Mouse (Mus musculus) retina, embryonic 14.5 days (tissue): ENCODE measurements around the gene Plxnc1.

ENCODE experiments used
- DNase-seq: peaks from one replicate; pipeline ENCODE4 v3.0.0-alpha.2; 2015; ENCODE audit warnings: low spot score

Plxnc1 gene

DNA sequence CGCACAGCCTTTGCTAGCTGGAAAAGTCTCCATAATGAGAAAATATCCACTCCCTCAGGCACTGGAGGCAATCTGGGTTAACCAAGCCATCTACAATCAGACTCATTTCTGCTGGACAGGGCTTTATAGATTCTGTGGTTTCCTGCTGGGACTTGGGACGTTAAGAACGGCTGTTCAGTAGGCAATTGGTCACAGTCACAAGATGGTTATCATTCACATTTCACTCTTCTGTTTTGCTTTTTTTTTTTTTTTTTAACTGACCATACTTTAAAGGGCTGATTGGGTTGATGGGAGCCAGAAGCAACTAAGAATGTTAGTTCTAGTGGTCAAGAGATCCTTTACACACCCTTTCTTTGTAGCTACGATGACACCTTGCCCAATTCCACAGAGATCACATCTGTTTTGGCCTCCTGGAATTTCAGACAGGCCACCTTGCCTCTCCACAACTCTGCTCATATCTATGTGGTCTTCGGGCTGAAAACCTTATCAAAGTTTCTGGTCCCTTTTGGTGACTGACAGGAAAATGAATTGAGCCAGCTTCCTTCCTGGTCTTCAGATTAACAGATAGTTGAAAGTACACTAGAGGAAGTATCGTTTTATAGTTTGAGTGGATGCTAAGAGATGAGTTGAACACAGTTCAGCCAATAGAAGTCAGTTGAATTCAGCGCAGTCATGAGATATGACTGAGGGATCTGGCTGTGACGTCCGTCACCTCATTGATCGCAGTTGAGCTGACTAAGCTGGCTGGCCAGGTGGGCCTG is 3.5 kb upstream of the Plxnc1 start:
- no peak for DNase-seq

GRCm38 (mm10) chr10:94947386-94947785 is 2.8 kb upstream of the Plxnc1 start:
- no peak for DNase-seq

GRCm38 (mm10) chr10:94945206-94945711 is 624 bp upstream of the Plxnc1 start:
- peak; percentile 63 for DNase-seq

- DNase-seq, result peak; percentile 79
These were observed 567 bp downstream of the Plxnc1 start for GRCm38 (mm10) chr10:94943846-94944690.

DNA sequence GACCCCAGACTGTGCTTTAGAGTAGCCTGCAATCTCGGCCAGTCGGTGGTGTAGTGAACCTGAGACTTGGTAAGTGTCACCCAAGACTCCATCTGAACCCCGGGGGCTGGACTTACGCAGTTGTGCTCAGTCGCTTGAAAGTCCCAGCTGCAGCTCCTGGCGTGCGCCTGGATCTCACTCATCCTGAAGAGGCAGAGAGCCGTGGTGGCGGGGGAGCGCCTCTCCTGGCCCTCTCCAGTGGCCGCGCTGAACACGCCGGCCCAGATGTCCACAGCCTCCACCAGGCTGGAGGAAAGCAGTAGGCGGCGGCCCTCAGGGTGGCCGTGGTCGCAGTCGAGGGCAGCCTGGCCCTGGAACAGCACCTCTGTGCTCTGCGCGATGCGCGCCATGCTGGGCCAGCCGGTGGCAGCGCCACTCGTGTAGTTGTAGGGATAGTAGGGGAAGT is 1.2 kb downstream of the Plxnc1 start:
- DNase-seq, result peak; percentile 68

GRCm38 (mm10) chr10:94942449-94943041 is 2.1 kb downstream of the Plxnc1 start:
- peak; percentile 67 for DNase-seq

GRCm38 (mm10) chr10:94941551-94941950 is 3.1 kb downstream of the Plxnc1 start:
- peak; percentile 24 for DNase-seq

DNA sequence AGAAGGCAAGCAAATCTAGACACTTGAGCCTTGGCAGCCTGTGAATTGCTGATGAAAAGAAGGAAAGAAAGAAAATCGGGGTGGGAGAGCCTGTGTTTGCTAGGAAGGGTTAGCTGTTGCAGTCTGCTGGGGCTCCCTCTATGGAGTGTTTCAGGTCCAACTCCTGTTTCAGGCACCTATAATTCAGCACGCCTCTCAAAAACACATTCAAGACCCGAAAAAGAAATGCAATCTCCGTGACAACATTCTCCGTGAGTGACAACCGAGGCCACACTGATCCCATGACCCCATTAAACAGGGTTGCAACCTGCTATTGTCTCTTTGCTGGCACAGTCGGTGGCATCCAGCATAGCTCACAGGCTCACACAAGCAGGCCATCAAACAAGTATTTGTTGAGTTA is 3.8 kb downstream of the Plxnc1 start:
- peak; percentile 51 for DNase-seq

GRCm38 (mm10) chr10:94940061-94940460 is 4.6 kb downstream of the Plxnc1 start:
- peak; percentile 29 for DNase-seq

DNA sequence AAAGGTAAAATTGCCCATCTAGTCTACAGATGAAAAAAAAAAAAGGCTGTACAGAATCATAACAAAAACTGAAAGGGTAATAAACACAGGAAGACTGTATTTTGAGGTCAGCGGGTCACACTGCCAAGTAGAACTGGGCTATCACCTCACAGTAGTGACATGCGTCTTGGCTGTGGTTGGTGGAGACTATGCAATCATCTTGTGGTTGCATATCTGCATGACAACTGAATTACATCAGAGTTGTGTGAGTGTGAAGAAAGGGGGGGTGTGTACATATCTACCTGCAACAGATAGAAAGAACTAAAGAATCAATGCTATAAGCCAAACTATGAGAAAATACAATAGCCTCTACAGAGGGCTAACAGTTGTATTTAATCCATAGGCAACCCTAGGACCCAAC is 5.7 kb downstream of the Plxnc1 start:
- DNase-seq, result no peak

DNA sequence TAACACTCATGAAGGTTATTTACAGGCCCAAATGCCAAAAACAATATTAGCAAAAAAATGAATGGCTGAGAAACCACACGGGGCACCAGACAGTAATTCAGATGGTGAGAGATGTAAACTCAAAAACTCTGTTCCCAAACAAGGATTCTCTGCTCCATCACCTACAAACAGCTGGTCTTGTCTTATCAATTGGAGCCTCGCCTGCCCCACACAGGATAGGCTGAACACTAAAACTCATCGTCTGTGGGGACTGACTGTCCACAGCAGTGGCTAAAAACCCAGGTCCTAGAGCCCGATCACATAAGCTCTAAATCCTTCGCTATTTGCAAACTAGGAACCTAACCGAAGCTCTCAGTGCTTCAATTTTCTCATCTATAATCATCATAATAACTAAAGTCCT is 6.3 kb downstream of the Plxnc1 start:
- no peak for DNase-seq

DNA sequence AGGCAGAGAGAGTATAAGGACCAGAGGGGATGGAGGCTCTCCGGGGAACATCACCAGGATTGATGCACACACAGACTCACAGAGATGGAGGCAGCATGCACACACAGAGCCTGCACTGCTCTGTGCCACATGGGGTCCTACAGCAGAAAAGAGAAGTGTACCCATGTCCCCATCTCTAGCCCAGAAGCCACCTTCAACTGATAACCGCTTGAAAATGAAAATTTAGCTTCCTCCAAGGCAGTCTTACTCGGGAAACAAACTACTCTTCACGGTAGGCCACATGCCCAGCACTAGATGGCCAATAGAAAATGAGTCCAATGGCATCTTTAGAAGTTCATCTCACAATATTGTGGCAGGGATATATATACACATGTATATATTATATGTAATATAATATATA is 9.4 kb downstream of the Plxnc1 start:
- no peak for DNase-seq

GRCm38 (mm10) chr10:94934151-94934614 is 10.5 kb downstream of the Plxnc1 start:
- peak; percentile 29 for DNase-seq

GRCm38 (mm10) chr10:94931961-94932832 is 12.4 kb downstream of the Plxnc1 start:
- no peak for DNase-seq

- DNase-seq, result no peak
These were observed 16.5 kb downstream of the Plxnc1 start for GRCm38 (mm10) chr10:94928164-94928563.

DNA sequence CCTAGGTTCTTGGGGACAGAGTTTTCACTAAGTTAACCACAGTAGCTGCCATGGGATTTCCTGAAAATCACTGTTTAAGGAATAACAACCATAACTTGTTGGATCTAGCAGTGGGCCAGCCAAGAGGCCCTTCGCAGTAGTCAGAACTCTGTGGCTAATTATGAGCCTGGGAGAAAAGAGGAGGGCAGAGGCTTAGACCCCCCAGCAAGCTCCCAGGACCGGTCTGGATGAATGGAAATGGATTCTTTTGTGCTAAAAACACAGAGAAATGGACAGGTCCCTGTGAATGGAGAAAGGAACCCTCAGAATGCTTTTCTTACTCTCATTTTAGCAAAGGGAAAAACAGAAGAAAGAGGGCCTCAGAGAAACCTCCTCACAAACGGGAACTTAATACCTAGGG is 18.3 kb downstream of the Plxnc1 start:
- no peak for DNase-seq

GRCm38 (mm10) chr10:94924878-94925277 is 19.8 kb downstream of the Plxnc1 start:
- no peak for DNase-seq

GRCm38 (mm10) chr10:94924450-94924849 is 20.2 kb downstream of the Plxnc1 start:
- DNase-seq, result no peak

- no peak for DNase-seq
These were observed 21.3 kb downstream of the Plxnc1 start for GRCm38 (mm10) chr10:94923337-94923762.

DNA sequence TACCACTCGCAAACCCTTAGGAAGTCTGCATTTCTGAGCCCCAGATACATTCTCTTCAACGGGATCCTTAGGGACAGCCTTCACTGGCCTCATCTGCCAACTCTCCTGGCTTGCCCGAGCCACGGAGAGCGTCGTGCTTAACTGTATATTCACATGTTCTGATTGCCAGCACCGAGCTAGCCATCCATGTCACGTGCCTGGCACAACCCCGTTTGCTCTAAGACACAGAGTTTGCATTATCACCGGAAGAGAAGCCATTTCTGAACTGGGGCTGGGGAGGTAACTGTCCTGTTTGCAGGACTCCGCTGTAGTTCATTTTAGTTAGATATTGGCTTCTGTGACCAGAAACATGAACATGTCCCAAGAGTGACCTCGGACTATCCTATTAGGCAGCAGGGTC is 21.8 kb downstream of the Plxnc1 start:
- DNase-seq, result no peak

GRCm38 (mm10) chr10:94921751-94922150 is 22.9 kb downstream of the Plxnc1 start:
- DNase-seq, result no peak
